Mouse (Mus musculus): Measurements from ENCODE around the gene Mdfic.
"Not testable (repeated sequence)": the region's sequence is repeated elsewhere in the genome, so short reads cannot be mapped to it uniquely, and the experiment has no call there.

Gene Mdfic

GRCm38 (mm10) chr6:15720461-15720817 is at the start of gene Mdfic:
Gene Mdfic (plus strand): TSS chr6:15720661.
- peak; percentile 85 to 86 for DNase-seq

- no peak for DNase-seq
Observed at GRCm38 (mm10) chr6:15671364-15671763, 49.1 kb upstream of the Mdfic start.

- no peak for DNase-seq
Observed at GRCm38 (mm10) chr6:15710080-15710479, 10.4 kb upstream of the Mdfic start.

- DNase-seq, result no peak
Observed at GRCm38 (mm10) chr6:15710706-15711105, 9.8 kb upstream of the Mdfic start.

- no peak for DNase-seq
Observed at GRCm38 (mm10) chr6:15712860-15713385, 7.5 kb upstream of the Mdfic start.

DNA sequence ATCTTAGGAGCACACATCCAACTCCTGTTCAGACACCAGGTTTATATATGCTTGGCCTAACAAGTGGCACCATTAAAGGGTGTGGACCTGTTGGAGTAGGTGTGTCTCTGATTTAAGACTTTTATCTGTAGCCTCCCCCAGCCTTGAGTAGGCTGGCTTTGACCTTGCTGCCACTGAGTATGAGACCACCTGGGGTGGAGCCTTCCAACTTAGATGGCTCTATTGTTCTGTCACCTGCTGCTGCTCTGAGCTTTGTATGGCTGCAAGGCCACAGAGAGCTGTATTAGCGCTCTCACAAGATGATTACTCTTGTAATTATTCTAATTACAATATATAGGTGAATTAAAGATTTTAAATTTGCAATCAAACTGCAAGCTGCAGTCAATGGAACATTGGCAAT is 6.4 kb upstream of the Mdfic start:
- not testable (repeated sequence) for DNase-seq

DNA sequence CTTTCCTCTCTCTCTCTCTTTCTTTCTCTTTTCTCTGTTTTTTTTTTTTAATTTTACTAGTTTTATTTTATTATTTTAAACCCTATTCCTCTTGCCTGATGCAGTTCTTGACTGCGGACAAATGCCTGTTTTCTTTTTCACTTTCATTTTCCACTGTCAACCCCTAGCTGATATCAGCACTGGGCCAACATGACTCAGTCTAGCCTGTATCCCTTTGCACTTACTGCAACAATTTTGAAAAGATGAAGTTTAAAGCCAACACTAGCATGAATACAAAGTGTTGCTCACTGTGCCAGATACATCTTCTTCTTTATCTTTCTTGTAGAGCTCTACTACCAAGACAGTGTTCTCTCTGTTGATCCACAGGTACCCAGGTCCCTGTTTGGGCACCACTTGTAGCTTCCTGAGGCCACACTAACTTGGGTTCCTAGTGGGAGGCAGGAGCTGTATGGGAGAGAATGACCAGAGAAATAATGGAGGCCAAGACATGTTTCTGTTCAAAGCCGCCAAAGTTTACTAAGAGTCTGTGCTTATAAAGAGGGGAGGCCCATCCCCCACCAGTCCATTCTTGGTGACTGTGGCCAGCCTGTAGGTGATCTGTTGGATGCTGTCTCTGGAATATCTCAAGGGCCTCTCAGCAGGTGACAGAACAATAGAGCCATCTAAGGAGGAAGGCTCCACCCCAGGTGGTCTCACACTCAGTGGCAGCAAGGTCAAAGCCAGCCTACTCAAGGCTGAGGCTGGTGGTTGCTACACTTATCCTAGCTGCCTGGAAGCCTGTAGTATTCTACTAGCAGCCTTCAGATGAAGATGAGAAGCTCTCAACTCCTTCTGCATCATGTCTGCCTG is 5.2 kb upstream of the Mdfic start:
- DNase-seq, result no peak

DNA sequence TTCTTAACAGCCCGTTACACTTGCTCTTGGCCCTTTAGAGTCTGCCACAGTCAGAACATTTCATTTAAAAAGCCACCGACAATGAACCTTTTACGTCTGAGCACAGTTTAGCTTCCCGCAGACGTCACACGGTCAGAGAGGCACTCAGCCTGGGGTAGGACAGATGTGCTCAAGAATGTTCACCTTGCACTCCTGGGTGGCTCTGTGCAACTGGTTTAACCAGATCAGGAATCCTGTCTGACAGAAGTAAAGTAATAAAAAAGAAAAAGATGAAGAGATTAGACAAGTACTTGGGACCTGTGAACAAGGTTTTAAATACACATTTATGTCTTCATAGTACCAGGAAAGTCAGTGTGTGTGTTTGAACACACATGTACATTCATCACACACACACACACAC is 542 bp upstream of the Mdfic start:
- DNase-seq, result peak; percentile 48 to 71

DNA sequence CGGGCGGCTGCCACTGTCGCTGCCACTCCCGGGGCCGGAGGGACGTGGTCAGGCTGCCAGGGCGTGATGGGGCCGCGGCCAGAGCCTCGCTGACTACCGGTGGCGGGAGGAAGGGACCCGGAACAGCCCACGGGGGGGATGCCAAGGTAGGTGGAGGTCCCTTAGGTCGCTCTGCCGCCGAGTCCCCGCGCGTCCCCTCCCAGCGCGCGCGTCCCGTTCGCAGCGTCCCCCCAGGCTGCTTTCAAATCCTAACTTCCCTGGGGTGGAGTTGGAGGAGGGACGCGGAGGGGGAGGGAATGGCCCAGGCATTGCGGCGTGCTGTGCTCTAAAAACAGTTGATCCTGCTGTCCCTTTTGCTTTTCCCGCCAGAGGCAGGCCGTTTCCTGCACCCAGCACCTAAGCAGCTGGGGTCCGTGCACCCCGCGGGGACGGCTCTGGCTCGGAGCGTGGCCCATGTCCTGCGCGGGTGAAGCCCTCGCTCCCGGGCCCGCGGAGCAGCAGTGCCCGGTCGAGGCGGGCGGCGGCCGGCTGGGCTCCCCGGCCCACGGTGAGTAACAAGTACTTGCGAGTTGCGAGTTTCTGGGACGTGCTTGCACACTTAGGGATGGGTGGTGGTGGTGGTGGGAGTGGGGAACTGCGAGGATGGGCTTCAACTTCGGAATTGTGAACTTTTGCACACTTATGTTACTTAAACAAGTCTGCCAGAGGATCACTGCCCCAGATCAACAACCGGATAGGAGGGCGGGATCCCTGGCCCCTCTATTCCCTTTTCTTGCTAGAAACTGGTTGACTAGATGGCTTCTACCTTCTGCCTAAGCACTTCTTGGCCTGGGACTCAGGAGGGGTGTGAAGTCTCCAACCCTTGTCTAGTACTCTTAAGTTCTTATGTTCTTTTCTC is 606 bp downstream of the Mdfic start:
- peak; percentile 73 to 75 for DNase-seq

DNA sequence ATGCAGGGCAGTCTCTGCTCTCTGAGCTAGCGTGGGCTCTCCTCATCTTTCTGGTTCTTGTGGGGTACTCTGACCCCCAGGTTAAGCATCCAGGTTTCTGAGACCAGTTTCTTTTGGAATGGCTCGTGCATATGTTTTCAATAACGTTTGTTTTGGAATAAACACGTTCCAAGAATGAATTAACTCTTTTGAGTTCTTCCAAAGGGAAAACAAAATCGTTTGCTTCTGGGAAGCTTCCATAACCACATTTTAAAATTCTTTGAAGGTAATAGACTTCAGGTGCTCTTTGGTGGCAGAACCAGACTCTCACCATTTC is 1.2 kb downstream of the Mdfic start:
- no peak for DNase-seq

GRCm38 (mm10) chr6:15722631-15723030 is 2.2 kb downstream of the Mdfic start:
- DNase-seq, result not testable (repeated sequence)

- DNase-seq, result no peak
Observed at GRCm38 (mm10) chr6:15724304-15724703, 3.8 kb downstream of the Mdfic start.

DNA sequence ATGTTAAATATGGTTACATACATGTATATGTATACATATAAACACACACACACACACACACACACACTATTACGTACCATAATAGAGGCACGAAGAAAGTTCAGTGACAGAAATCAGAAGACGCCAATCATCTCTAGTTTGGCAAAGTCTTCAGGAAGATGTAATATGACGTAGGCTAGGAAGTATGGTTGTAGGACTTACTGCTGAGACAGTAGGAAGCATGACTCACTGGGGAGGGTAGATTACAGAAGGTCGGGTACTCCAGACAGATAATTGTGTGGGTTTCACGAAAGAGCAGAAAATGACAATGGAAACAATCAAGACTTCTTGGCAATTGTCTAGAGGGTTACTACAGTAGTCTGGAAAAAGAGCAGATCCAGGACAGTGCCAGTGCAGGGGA is 6.0 kb downstream of the Mdfic start:
- DNase-seq, result no peak

DNA sequence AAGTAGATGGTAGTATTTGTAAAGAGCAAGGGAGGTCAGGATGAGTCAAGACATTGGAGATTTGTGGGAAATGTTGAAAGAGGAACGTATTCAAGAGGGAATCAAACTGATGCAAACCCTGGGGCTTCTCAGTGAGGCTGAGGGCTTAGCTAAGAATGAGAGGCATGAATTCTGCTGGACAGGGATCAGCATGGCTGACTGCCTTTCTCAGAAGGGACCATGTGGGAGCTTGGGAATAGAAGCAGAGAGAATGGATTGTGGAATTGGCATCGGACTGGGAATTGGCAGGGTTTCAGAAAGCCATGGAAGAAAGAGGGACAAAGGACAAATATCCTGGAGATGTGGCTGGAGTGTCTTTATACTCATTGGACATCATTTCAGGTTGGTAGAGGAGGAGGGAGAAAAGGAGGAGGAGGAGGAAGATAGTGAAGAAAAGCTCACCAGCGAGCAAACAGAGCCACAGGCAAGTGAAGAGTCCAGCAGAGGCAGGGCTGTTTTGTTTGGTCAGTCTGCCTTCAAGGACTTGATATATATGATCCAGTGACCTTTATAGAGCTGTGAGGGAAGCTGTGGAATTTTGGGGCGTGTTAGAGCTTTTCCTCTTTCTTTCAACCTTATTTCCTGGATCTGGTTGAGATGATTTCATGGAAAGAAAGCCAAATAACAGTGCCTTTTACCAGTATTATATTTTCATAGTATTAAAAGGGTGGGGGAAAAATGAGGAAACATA is 7.4 kb downstream of the Mdfic start:
- no peak for DNase-seq

- no peak for DNase-seq
Observed at GRCm38 (mm10) chr6:15728844-15729577, 8.6 kb downstream of the Mdfic start.

DNA sequence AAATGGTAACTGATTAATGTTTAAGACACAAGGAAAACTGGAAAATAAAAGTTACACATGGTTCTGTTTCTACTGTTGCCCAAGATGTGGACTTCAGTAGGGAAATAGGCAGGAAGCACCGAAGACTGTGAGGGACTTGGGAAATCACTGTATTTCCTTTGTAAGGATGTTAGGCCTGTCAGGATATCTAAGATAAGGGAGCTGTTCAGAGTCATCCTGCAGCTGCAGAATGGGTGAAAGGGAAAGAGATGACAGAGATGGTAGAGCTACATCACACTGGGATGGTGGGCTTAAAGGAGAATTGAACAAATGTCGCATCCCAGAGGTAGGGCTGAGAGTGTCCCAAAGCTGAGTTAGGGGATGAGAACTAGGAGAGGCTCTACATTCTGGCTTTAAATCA is 9.8 kb downstream of the Mdfic start:
- no peak for DNase-seq

DNA sequence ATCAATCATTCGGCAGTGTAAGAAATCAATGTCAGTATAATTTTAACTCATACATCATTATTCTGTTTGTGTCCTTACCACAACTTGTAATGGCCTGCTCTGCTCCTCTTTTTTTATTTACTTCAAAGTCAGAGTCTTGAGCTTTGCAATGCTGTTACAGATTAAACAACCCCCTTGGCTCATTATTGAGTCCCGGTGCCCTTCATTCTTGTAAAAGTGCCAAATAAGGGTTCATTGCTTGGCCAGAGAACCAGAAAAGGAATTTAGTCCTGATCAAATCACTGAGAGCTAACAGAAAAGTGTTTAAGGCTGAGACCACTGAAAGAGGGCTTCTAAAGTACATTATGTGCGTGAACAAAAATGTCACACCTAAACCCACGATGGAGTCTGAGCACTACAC is 10.2 kb downstream of the Mdfic start:
- DNase-seq, result no peak

DNA sequence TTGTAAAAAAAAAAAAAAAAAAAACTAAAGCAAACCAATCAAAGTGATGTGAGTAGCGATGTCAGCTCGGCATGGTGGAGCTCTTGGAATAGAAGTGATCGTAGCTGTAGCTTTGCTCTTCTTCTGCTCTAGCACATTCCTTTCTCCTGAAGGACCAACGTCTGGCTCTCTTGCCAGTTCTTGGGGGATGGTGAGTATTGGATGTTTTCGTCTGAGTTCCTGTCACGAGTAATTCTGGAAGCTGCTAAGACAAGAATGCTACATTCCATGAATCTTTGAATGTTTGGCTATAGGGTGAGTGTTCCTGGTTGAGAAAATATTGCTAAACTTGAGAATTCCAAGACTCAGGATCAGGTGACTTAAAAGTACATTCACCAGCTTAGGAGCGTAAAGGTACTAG is 11.0 kb downstream of the Mdfic start:
- peak; percentile 37 to 58 for DNase-seq

DNA sequence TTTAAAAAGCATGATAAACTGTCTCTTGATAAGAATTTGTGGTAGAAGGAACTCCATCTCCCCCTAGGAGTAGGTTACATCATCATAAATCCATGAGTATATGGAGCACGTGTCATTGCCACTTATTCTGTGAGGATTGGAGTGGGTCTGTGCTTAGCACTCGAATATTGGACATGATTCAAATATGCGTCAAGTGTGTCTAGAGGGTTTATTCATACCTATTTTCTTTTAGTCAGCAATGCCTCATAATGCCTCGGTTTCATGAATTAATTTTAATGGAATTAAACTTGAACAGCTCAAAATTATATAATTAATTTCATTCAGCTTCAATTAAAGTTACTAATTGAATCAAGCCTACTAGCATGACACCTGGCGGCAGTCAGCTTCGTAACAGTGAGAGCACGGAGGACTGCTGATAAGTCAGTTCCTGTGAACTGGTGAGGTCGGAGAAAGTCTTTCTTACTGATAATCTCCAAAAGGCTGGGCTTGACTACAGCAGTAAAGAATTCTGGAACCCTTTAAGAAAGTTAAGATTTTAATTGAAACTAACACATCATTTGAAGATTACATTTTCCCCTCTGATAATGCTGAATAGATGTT is 17.0 kb downstream of the Mdfic start:
- DNase-seq, result peak; percentile 40 to 66

- peak in 1 of 2 experiments; percentile 44 for DNase-seq
Observed at GRCm38 (mm10) chr6:15738331-15738943, 18.0 kb downstream of the Mdfic start.

DNA sequence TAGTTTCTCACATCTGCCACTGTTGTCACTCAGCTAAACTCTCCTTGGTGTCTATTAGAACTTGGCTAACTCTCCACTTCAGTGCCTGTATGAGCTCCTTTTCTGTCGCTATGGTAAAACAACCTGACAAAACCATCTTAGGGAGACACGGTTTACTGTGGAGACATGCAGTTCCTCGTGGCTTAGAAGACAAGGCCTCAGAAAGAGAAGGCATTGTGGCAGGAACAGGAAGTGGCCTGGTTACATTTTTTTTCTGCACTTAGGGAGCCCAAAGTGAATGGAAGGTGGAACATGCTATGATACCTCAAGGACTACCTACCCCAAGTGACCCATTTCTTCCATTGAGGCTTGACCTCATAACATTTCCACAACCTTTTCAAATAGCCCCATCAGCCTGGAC is 18.7 kb downstream of the Mdfic start:
- no peak for DNase-seq

Measured in lung, adult 18-20 months (tissue).